Mouse (Mus musculus): ENCODE data around the gene Asphd1. TPM values are rescaled to one million over a fixed set of nuclear protein-coding genes. Genes with fewer than 3 reads are reported as not detected.
A peak's percentile ranks its signal among the peaks of the same experiment; 100 is the strongest.
"Not testable (repeated sequence)": the region's sequence is repeated elsewhere in the genome, so short reads cannot be mapped to it uniquely, and the experiment has no call there.

Asphd1 gene
- polyA plus RNA-seq, 1 experiment from 2014 or later = 6.9 TPM

DNA sequence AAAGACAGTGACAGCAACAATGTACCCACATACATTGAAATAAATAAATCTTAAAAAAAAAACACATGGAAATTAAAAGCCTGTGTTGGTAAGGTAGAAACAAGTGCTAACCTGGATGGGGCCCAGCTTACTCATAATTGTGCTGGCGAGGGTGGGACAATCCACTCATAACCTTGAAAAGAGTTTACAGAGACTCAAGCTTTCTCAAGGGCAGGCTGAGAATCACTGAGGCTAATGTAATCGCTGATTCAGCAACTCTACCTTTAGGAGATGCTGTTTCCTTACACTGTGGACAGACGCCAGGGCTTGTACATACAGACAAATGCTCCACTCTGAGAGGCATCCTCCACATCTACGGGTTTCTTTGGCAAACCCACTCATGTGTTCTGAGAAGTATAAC is 29.4 kb downstream of the Asphd1 start:
- Histone ChIP-seq H3K27me3 (no peaks in the 10 kb centered on the region), H3K9me3 (no peaks in the 10 kb centered on the region), H3K4me1 (peaks cover 6% of the 10 kb centered on the region), H3K27ac (replicated peaks) (no peak overlapping the region), H3K4me3 (no peak overlapping the region), H3K9ac (replicated peaks) (no peak overlapping the region), H3K4me2 (replicated peaks) (no peak overlapping the region), H3K36me3 (no peaks in the 10 kb centered on the region)
- WGBS = 81% methylated on average over 4 of the region's 4 CpGs
- no peak for ATAC-seq (replicated peaks)

DNA sequence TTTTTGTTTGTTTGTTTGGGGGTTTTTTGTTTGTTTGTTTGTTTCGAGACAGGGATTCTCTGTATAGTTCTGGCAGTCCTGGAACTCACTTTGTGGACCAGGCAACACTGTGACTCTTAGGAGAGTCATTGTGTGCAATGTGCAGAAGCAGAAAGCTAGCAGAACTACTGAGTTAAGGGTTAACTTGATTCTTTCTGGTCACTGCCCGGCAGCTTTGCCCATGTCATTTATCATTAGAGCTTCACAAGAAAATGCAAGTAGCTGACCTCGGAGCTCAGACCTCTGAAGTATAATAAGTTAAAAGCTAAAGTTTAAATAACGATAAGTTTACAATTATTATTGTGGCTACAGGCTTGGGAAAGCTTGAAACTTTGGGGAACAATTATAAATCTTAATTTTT is 31.0 kb downstream of the Asphd1 start:
- not testable (repeated sequence) for H3K27me3 ChIP-seq; H3K9ac ChIP-seq (replicated peaks); H3K27ac ChIP-seq (replicated peaks); H3K9me3 ChIP-seq; H3K4me1 ChIP-seq; ATAC-seq (replicated peaks); H3K36me3 ChIP-seq; H3K4me2 ChIP-seq (replicated peaks); H3K4me3 ChIP-seq
- WGBS = 50% methylated on average over 4 of the region's 4 CpGs

DNA sequence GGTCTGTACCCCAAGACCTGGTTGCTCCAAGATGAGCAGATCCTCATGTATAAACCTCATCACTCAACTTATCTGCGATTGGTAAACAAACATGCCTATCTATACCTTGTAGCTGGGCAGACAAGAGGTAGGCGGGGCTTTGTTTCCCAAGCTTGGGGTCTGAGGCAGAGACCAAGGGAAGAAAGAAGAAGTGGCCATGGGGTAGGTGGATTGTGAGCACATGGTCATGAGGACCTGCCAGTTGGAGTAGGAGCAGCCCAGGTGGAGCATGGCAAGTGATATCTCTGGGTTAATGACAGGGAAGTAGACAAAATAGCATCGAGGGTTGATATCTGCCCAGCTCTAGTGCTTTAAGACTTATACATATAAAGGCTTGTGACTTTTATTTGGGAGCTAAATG is 34.5 kb downstream of the Asphd1 start:
- H3K27ac ChIP-seq (replicated peaks) = no peak overlapping the region
- no peak overlapping the region for H3K9ac ChIP-seq (replicated peaks)
- H3K4me1 ChIP-seq = no peaks in the 10 kb centered on the region
- H3K36me3 ChIP-seq = no peaks in the 10 kb centered on the region
- no peak overlapping the region for H3K4me2 ChIP-seq (replicated peaks)
- 93% methylated on average over 3 of the region's 3 CpGs for WGBS
- H3K4me3 ChIP-seq = no peak overlapping the region
- no peaks in the 10 kb centered on the region for H3K9me3 ChIP-seq
- H3K27me3 ChIP-seq = no peaks in the 10 kb centered on the region
- no peak for ATAC-seq (replicated peaks)

DNA sequence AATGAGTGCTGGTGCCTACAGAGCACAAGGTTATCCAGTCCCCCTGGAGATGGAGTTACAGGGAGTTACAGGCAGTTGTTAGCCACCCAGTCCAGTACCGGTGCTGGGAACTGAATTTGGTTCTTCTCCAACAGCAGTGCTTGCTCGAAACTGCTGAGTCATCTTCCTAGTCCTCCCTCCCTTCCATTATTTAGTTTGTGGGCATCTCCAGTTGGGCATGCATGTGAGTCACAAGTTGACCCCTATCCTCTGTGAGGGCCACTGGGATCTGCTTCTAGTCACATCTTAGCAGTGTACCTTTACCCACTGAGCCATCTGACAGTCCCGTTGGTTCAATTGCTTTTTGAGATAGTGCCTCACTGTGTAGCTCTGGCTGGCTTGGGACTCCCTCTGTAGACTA is 43.8 kb downstream of the Asphd1 start:
- H3K4me3 ChIP-seq = no peak overlapping the region
- no peaks in the 10 kb centered on the region for H3K27me3 ChIP-seq
- H3K4me2 ChIP-seq (replicated peaks) = no peak overlapping the region
- WGBS = 85% methylated on average over 3 of the region's 3 CpGs
- no peak for ATAC-seq (replicated peaks)
- no peak overlapping the region for H3K9ac ChIP-seq (replicated peaks)
- no peak overlapping the region for H3K27ac ChIP-seq (replicated peaks)
- H3K4me1 ChIP-seq = no peaks in the 10 kb centered on the region
- no peaks in the 10 kb centered on the region for H3K36me3 ChIP-seq
- no peaks in the 10 kb centered on the region for H3K9me3 ChIP-seq

DNA sequence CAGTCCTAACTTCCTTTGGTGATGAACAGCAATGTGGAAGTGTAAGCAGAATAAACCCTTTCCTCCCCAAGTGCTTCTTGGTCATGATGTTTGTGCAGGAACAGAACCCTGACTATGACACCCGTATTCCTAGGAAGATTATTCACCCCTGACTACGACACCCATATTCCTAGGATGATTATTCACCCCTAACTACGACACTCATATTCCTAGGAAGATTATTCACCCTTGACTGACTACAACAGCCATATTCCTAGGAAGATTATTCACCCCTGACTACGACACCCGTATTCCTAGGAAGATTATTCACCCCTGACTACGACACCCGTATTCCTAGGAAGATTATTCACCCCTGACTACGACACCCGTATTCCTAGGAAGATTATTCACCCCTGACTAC is 49.6 kb downstream of the Asphd1 start:
- not testable (repeated sequence) for H3K9ac ChIP-seq (replicated peaks); H3K9me3 ChIP-seq; ATAC-seq (replicated peaks); H3K36me3 ChIP-seq; H3K4me2 ChIP-seq (replicated peaks); H3K27me3 ChIP-seq; H3K27ac ChIP-seq (replicated peaks); H3K4me3 ChIP-seq
- 90% methylated on average over 7 of the region's 9 CpGs for WGBS
- H3K4me1 ChIP-seq = peaks cover 16% of the 10 kb centered on the region

DNA sequence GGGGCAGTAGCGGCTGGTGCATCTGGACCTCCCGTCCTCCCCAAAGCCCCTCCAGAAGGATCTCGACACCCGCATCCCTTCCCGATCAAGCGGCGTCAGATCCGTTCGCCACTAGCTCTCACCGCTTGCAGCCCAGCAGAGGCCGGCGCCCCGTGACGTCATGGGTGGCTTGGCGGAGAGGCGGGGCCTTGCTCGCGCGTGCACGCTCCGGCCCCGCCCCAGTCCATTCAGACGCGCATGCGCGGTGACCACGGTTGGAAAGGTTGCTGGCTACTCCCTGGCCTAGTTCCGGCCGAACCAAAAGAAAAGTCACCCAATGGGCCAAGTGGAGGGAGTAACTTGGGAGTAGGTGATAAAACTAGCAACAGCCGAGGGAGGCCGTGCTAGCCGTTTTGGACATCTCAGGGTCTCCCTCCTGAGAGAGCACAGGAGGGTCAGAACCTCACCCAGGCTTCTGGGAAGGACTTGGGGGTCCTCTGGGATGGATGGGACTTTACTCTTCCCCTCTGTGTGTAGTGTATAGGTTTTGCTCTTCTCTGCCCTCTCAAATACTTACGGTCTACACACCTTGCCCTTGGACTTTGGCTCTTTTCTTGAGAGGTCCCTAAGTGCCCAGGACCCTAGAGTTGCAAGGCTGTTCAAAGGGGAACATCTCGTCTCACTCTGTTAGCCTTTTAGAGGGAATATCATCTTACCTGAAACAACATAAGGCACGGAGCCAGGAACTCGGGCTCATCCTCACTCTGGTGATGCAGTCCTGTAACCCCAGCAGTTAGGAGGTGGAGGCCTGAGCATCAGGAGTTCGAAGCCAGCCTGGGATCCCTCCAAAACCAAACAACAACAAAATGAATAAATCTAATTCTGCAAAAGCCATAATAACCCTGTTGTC is 51.0 kb downstream of the Asphd1 start:
- Histone ChIP-seq H3K9ac (replicated peaks) (peak overlapping the region; percentile 66), H3K4me2 (replicated peaks) (peak overlapping the region; percentile 50), H3K4me1 (peaks cover 16% of the 10 kb centered on the region), H3K27ac (replicated peaks) (peak overlapping the region; percentile 82), H3K36me3 (no peaks in the 10 kb centered on the region), H3K4me3 (peak overlapping the region; percentile 57), H3K27me3 (no peaks in the 10 kb centered on the region), H3K9me3 (no peaks in the 10 kb centered on the region)
- peak; percentile 94 for ATAC-seq (replicated peaks)
- 11% methylated on average over 37 of the region's 37 CpGs for WGBS

DNA sequence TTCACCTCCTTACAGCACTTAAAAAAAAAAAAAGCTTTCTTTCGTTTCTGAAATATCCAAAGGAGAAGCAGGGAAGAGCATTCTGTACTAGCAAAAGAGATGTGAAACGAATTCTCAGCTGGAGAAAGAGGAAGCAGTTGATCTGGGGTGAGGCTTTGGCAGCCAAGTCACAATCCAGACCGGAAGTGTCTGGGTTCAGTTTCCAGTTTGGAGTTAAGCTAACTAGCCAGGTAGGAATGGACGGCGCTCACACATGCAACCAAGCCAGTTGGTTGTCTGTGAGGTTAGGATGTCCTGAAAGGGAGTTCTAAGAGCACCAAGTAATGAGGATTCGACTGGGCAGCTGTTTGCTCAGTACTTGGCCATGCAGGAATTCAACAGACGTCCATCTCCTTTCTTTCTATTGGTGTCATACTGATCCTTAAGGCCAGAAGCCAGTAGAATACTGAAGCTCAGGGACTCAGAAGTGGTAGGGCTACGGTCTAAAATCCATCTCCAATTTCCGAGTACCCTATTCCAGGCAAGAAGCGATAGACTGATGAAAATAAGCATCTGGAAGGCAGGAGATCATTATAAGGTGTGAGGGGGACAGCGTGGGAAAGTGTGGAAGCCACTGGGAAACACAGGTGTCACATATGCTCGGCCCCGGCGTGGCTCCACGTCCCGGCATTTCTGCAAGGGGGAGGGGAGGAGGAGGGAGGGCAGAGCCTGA is 51.8 kb downstream of the Asphd1 start:
- Histone ChIP-seq H3K4me1 (peaks cover 16% of the 10 kb centered on the region), H3K36me3 (no peaks in the 10 kb centered on the region), H3K27me3 (no peaks in the 10 kb centered on the region), H3K9ac (replicated peaks) (peak overlapping the region; percentile 66), H3K9me3 (no peaks in the 10 kb centered on the region), H3K27ac (replicated peaks) (peak overlapping the region; percentile 82), H3K4me3 (peak overlapping the region; percentile 57), H3K4me2 (replicated peaks) (peak overlapping the region; percentile 50)
- ATAC-seq (replicated peaks) = no peak; the same call in 1 of the 2 replicates
- WGBS = 24% methylated on average over 16 of the region's 16 CpGs

DNA sequence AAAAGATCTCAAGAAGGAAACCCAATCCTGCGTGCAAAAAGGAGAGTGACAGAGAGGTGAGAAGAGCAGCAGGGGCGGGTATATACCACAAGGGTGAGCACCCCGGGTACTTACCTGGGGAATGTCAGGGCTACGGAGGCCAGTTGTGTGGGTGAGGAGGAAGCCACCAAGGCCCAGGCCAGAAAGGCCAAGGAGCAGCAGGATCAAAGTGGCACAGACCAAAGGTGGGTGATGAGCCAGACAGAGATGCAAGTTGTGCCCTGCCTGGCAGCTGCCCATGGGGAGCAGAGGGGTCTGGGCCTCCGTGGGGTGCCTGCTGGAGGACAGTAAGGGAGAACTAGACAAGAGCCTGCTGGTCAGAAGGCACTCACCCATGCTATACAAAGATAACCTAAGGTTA is 52.5 kb downstream of the Asphd1 start:
- Histone ChIP-seq H3K9me3 (no peaks in the 10 kb centered on the region), H3K4me3 (no peak overlapping the region; the same call in 1 of the 2 replicates), H3K4me1 (peaks cover 16% of the 10 kb centered on the region), H3K27ac (replicated peaks) (no peak overlapping the region), H3K9ac (replicated peaks) (0 out of 2 replicates have a peak overlapping the region, but pooled peaks have one; percentile 66), H3K27me3 (no peaks in the 10 kb centered on the region), H3K36me3 (no peaks in the 10 kb centered on the region), H3K4me2 (replicated peaks) (peak overlapping the region; percentile 50; the same call in 1 of the 2 replicates)
- ATAC-seq (replicated peaks) = no peak
- 86% methylated on average over 5 of the region's 5 CpGs for WGBS

Other genes starting within 250 kb of the Asphd1 start
- gene Coro1a, start 241.8 kb downstream of the Asphd1 start, polyA plus RNA-seq (2015; fragmentation: Nextera tagmentation; extraction: Ambion mirVana) = 99.8 and 108 TPM in 2 replicates
- 101 and 102 TPM in 2 replicates for gene Mapk3, start 190.0 kb downstream of the Asphd1 start, polyA plus RNA-seq (2015; fragmentation: Nextera tagmentation; extraction: Ambion mirVana)
- gene Gdpd3, start 183.2 kb downstream of the Asphd1 start, polyA plus RNA-seq (2015; fragmentation: Nextera tagmentation; extraction: Ambion mirVana) = 1.5 and 1.7 TPM in 2 replicates
- 207 and 213 TPM in 2 replicates for gene Ypel3, start 172.6 kb downstream of the Asphd1 start, polyA plus RNA-seq (2015; fragmentation: Nextera tagmentation; extraction: Ambion mirVana)
- gene Tbx6, start 168.1 kb downstream of the Asphd1 start, polyA plus RNA-seq (2015; fragmentation: Nextera tagmentation; extraction: Ambion mirVana) = 0.41 and 0.65 TPM in 2 replicates
- 215 TPM in 2 replicates for gene Ppp4c, start 157.1 kb downstream of the Asphd1 start, polyA plus RNA-seq (2015; fragmentation: Nextera tagmentation; extraction: Ambion mirVana)
- gene Fam57b, start 151.9 kb downstream of the Asphd1 start, polyA plus RNA-seq (2015; fragmentation: Nextera tagmentation; extraction: Ambion mirVana) = 35.1 and 38.1 TPM in 2 replicates
- not detected in 2 replicates for gene 4930451I11Rik, start 117.9 kb downstream of the Asphd1 start, polyA plus RNA-seq (2015; fragmentation: Nextera tagmentation; extraction: Ambion mirVana)
- gene Doc2a, start 102.2 kb downstream of the Asphd1 start, polyA plus RNA-seq (2015; fragmentation: Nextera tagmentation; extraction: Ambion mirVana) = 9.0 and 9.1 TPM in 2 replicates
- 30.7 and 31.8 TPM in 2 replicates for gene Hirip3, start 87.6 kb downstream of the Asphd1 start, polyA plus RNA-seq (2015; fragmentation: Nextera tagmentation; extraction: Ambion mirVana)
- gene Ino80e, start 87.2 kb downstream of the Asphd1 start, polyA plus RNA-seq (2015; fragmentation: Nextera tagmentation; extraction: Ambion mirVana) = 86.2 and 98.8 TPM in 2 replicates
- 54.1 and 56.8 TPM in 2 replicates for gene Taok2, start 64.9 kb downstream of the Asphd1 start, polyA plus RNA-seq (2015; fragmentation: Nextera tagmentation; extraction: Ambion mirVana)
- 36.2 and 38.6 TPM in 2 replicates for gene Tmem219, start 26.7 kb downstream of the Asphd1 start, polyA plus RNA-seq (2015; fragmentation: Nextera tagmentation; extraction: Ambion mirVana)
- gene Kctd13, start 20.7 kb downstream of the Asphd1 start, polyA plus RNA-seq (2015; fragmentation: Nextera tagmentation; extraction: Ambion mirVana) = 132 and 136 TPM in 2 replicates
- 25.5 and 32.0 TPM in 2 replicates for gene Sez6l2, start 981 bp upstream of the Asphd1 start, polyA plus RNA-seq (2015; fragmentation: Nextera tagmentation; extraction: Ambion mirVana)
- gene Cdipt, start 26.3 kb upstream of the Asphd1 start, polyA plus RNA-seq (2015; fragmentation: Nextera tagmentation; extraction: Ambion mirVana) = 104 and 105 TPM in 2 replicates
- gene Cdiptos, start 26.5 kb upstream of the Asphd1 start, polyA plus RNA-seq (2015; fragmentation: Nextera tagmentation; extraction: Ambion mirVana) = 0.56 and 0.88 TPM in 2 replicates
- gene Mvp, start 65.0 kb upstream of the Asphd1 start, polyA plus RNA-seq (2015; fragmentation: Nextera tagmentation; extraction: Ambion mirVana) = 3.0 and 3.5 TPM in 2 replicates
- gene Pagr1b, start 66.9 kb upstream of the Asphd1 start, polyA plus RNA-seq (2015; fragmentation: Nextera tagmentation; extraction: Ambion mirVana) = not detected in 2 replicates
- gene Pagr1a, start 67.8 kb upstream of the Asphd1 start, polyA plus RNA-seq (2015; fragmentation: Nextera tagmentation; extraction: Ambion mirVana) = 32.2 and 40.4 TPM in 2 replicates
- gene Gm42742, start 71.5 kb upstream of the Asphd1 start, polyA plus RNA-seq (2015; fragmentation: Nextera tagmentation; extraction: Ambion mirVana) = 67.9 and 75.6 TPM in 2 replicates
- 18.0 and 19.8 TPM in 2 replicates for gene Prrt2, start 71.6 kb upstream of the Asphd1 start, polyA plus RNA-seq (2015; fragmentation: Nextera tagmentation; extraction: Ambion mirVana)
- 79.3 and 84.0 TPM in 2 replicates for gene Maz, start 77.5 kb upstream of the Asphd1 start, polyA plus RNA-seq (2015; fragmentation: Nextera tagmentation; extraction: Ambion mirVana)
- 67.6 and 69.0 TPM in 2 replicates for gene Kif22, start 92.9 kb upstream of the Asphd1 start, polyA plus RNA-seq (2015; fragmentation: Nextera tagmentation; extraction: Ambion mirVana)
- not detected in 2 replicates for gene Zg16, start 137.7 kb upstream of the Asphd1 start, polyA plus RNA-seq (2015; fragmentation: Nextera tagmentation; extraction: Ambion mirVana)
- 1.3 and 1.6 TPM in 2 replicates for gene AI467606, start 141.8 kb upstream of the Asphd1 start, polyA plus RNA-seq (2015; fragmentation: Nextera tagmentation; extraction: Ambion mirVana)
- gene Qprt, start 172.6 kb upstream of the Asphd1 start, polyA plus RNA-seq (2015; fragmentation: Nextera tagmentation; extraction: Ambion mirVana) = 0.50 and 0.66 TPM in 2 replicates
- gene Spn, start 188.2 kb upstream of the Asphd1 start, polyA plus RNA-seq (2015; fragmentation: Nextera tagmentation; extraction: Ambion mirVana) = not detected in 2 replicates
- gene Cd2bp2, start 246.5 kb upstream of the Asphd1 start, polyA plus RNA-seq (2015; fragmentation: Nextera tagmentation; extraction: Ambion mirVana) = 86.7 and 91.5 TPM in 2 replicates

All from forebrain, embryonic 15.5 days (tissue).